Mouse (Mus musculus): ENCODE measurements around the gene Sorcs2. TPM values are rescaled to one million over a fixed set of nuclear protein-coding genes. Genes with fewer than 3 reads are reported as not detected.

Sorcs2 gene
- polyA plus RNA-seq, 1 experiment from 2014 or later, result 11.5 TPM

- H3K9ac ChIP-seq, result no peak overlapping the region
- H3K36me3 ChIP-seq (replicated peaks; ENCODE audit: control insufficient read depth, insufficient read depth), result no peaks in the 10 kb centered on the region
- WGBS, result 94% methylated on average over 4 of the region's 4 CpGs
- peaks cover 9% of the 10 kb centered on the region for H3K4me1 ChIP-seq (replicated peaks; ENCODE audit: control insufficient read depth, insufficient read depth, low read length)
- H3K4me3 ChIP-seq (replicated peaks; ENCODE audit: low read length), result no peak overlapping the region
- no peaks in the 10 kb centered on the region for H3K27me3 ChIP-seq (ENCODE audit: control insufficient read depth, insufficient read depth, low read length)
- H3K9me3 ChIP-seq (ENCODE audit: control insufficient read depth, low read length), result no peaks in the 10 kb centered on the region
- ATAC-seq (ENCODE audit: low FRiP score) (no peak), DNase-seq (ENCODE audit: low spot score) (no peak)
- no peak overlapping the region for H3K4me2 ChIP-seq (replicated peaks)
- H3K27ac ChIP-seq, result no peak overlapping the region
These were observed 206.7 kb downstream of the Sorcs2 start for GRCm38 (mm10) chr5:36191285-36191684.

- 90% methylated on average over 4 of the region's 4 CpGs for WGBS
- H3K4me1 ChIP-seq (replicated peaks; ENCODE audit: control insufficient read depth, insufficient read depth, low read length), result no peaks in the 10 kb centered on the region
- no peak overlapping the region for H3K27ac ChIP-seq
- H3K27me3 ChIP-seq (ENCODE audit: control insufficient read depth, insufficient read depth, low read length), result no peaks in the 10 kb centered on the region
- H3K9me3 ChIP-seq (ENCODE audit: control insufficient read depth, low read length), result no peaks in the 10 kb centered on the region
- H3K9ac ChIP-seq, result no peak overlapping the region
- ATAC-seq (ENCODE audit: low FRiP score), result no peak
- no peak overlapping the region for H3K4me3 ChIP-seq (replicated peaks; ENCODE audit: low read length)
- no peak for DNase-seq (ENCODE audit: low spot score)
- no peaks in the 10 kb centered on the region for H3K36me3 ChIP-seq (replicated peaks; ENCODE audit: control insufficient read depth, insufficient read depth)
- H3K4me2 ChIP-seq (replicated peaks), result no peak overlapping the region
These were observed 209.6 kb downstream of the Sorcs2 start for GRCm38 (mm10) chr5:36188310-36188709.

GRCm38 (mm10) chr5:36186294-36187053 lies 211.5 kb downstream of the Sorcs2 start:
- H3K27ac ChIP-seq, result no peak overlapping the region
- no peak overlapping the region for H3K9ac ChIP-seq
- H3K4me2 ChIP-seq (replicated peaks), result no peak overlapping the region
- H3K27me3 ChIP-seq (ENCODE audit: control insufficient read depth, insufficient read depth, low read length), result no peaks in the 10 kb centered on the region
- DNase-seq (ENCODE audit: low spot score) (no peak), ATAC-seq (ENCODE audit: low FRiP score) (no peak)
- H3K9me3 ChIP-seq (ENCODE audit: control insufficient read depth, low read length), result no peaks in the 10 kb centered on the region
- 63% methylated on average over 8 of the region's 8 CpGs for WGBS
- H3K4me3 ChIP-seq (replicated peaks; ENCODE audit: low read length), result no peak overlapping the region
- no peaks in the 10 kb centered on the region for H3K36me3 ChIP-seq (replicated peaks; ENCODE audit: control insufficient read depth, insufficient read depth)
- H3K4me1 ChIP-seq (replicated peaks; ENCODE audit: control insufficient read depth, insufficient read depth, low read length), result no peaks in the 10 kb centered on the region

- Histone ChIP-seq H3K27me3 (ENCODE audit: control insufficient read depth, insufficient read depth, low read length) (no peaks in the 10 kb centered on the region), H3K9me3 (ENCODE audit: control insufficient read depth, low read length) (no peaks in the 10 kb centered on the region), H3K36me3 (replicated peaks; ENCODE audit: control insufficient read depth, insufficient read depth) (no peaks in the 10 kb centered on the region), H3K9ac (no peak overlapping the region), H3K27ac (no peak overlapping the region), H3K4me3 (replicated peaks; ENCODE audit: low read length) (no peak overlapping the region), H3K4me1 (replicated peaks; ENCODE audit: control insufficient read depth, insufficient read depth, low read length) (no peaks in the 10 kb centered on the region), H3K4me2 (replicated peaks) (no peak overlapping the region)
- no peak for ATAC-seq (ENCODE audit: low FRiP score)
- WGBS, result 55% methylated on average over 7 of the region's 7 CpGs
- no peak for DNase-seq (ENCODE audit: low spot score)
These were observed 215.6 kb downstream of the Sorcs2 start for GRCm38 (mm10) chr5:36182326-36182725.

- H3K9ac ChIP-seq, result no peak overlapping the region
- DNase-seq (ENCODE audit: low spot score) (no peak), ATAC-seq (ENCODE audit: low FRiP score) (no peak)
- no peaks in the 10 kb centered on the region for H3K36me3 ChIP-seq (replicated peaks; ENCODE audit: control insufficient read depth, insufficient read depth)
- 90% methylated on average over 5 of the region's 5 CpGs for WGBS
- no peak overlapping the region for H3K27ac ChIP-seq
- H3K4me3 ChIP-seq (replicated peaks; ENCODE audit: low read length), result no peak overlapping the region
- no peak overlapping the region for H3K4me2 ChIP-seq (replicated peaks)
- H3K9me3 ChIP-seq (ENCODE audit: control insufficient read depth, low read length), result no peaks in the 10 kb centered on the region
- no peaks in the 10 kb centered on the region for H3K27me3 ChIP-seq (ENCODE audit: control insufficient read depth, insufficient read depth, low read length)
- peaks cover 7% of the 10 kb centered on the region for H3K4me1 ChIP-seq (replicated peaks; ENCODE audit: control insufficient read depth, insufficient read depth, low read length)
These were observed 218.2 kb downstream of the Sorcs2 start for GRCm38 (mm10) chr5:36179708-36180107.

GRCm38 (mm10) chr5:36178785-36179184 lies 219.2 kb downstream of the Sorcs2 start:
- no peaks in the 10 kb centered on the region for H3K27me3 ChIP-seq (ENCODE audit: control insufficient read depth, insufficient read depth, low read length)
- 97% methylated on average over 3 of the region's 3 CpGs for WGBS
- H3K27ac ChIP-seq, result no peak overlapping the region
- no peak overlapping the region for H3K4me2 ChIP-seq (replicated peaks)
- H3K4me1 ChIP-seq (replicated peaks; ENCODE audit: control insufficient read depth, insufficient read depth, low read length), result peaks cover 14% of the 10 kb centered on the region
- H3K4me3 ChIP-seq (replicated peaks; ENCODE audit: low read length), result no peak overlapping the region
- no peaks in the 10 kb centered on the region for H3K36me3 ChIP-seq (replicated peaks; ENCODE audit: control insufficient read depth, insufficient read depth)
- no peaks in the 10 kb centered on the region for H3K9me3 ChIP-seq (ENCODE audit: control insufficient read depth, low read length)
- H3K9ac ChIP-seq, result no peak overlapping the region
- DNase-seq (ENCODE audit: low spot score) (no peak), ATAC-seq (ENCODE audit: low FRiP score) (no peak)

- Histone ChIP-seq H3K4me3 (replicated peaks; ENCODE audit: low read length) (no peak overlapping the region), H3K27me3 (ENCODE audit: control insufficient read depth, insufficient read depth, low read length) (no peaks in the 10 kb centered on the region), H3K4me2 (replicated peaks) (no peak overlapping the region), H3K27ac (no peak overlapping the region), H3K9me3 (ENCODE audit: control insufficient read depth, low read length) (no peaks in the 10 kb centered on the region), H3K9ac (no peak overlapping the region), H3K36me3 (replicated peaks; ENCODE audit: control insufficient read depth, insufficient read depth) (no peaks in the 10 kb centered on the region), H3K4me1 (replicated peaks; ENCODE audit: control insufficient read depth, insufficient read depth, low read length) (peaks cover 14% of the 10 kb centered on the region)
- 56% methylated on average over 7 of the region's 7 CpGs for WGBS
- DNase-seq (ENCODE audit: low spot score), result no peak
- no peak for ATAC-seq (ENCODE audit: low FRiP score)
These were observed 219.7 kb downstream of the Sorcs2 start for GRCm38 (mm10) chr5:36178215-36178614.

GRCm38 (mm10) chr5:36176873-36177272 lies 221.1 kb downstream of the Sorcs2 start:
- no peak overlapping the region for H3K27ac ChIP-seq
- peaks cover 14% of the 10 kb centered on the region for H3K4me1 ChIP-seq (replicated peaks; ENCODE audit: control insufficient read depth, insufficient read depth, low read length)
- no peaks in the 10 kb centered on the region for H3K27me3 ChIP-seq (ENCODE audit: control insufficient read depth, insufficient read depth, low read length)
- H3K9me3 ChIP-seq (ENCODE audit: control insufficient read depth, low read length), result no peaks in the 10 kb centered on the region
- DNase-seq (ENCODE audit: low spot score) (no peak), ATAC-seq (ENCODE audit: low FRiP score) (no peak)
- 93% methylated on average over 4 of the region's 4 CpGs for WGBS
- H3K9ac ChIP-seq, result no peak overlapping the region
- no peak overlapping the region for H3K4me3 ChIP-seq (replicated peaks; ENCODE audit: low read length)
- H3K36me3 ChIP-seq (replicated peaks; ENCODE audit: control insufficient read depth, insufficient read depth), result no peaks in the 10 kb centered on the region
- H3K4me2 ChIP-seq (replicated peaks), result no peak overlapping the region

GRCm38 (mm10) chr5:36176409-36176808 lies 221.5 kb downstream of the Sorcs2 start:
- DNase-seq (ENCODE audit: low spot score), result no peak
- no peak overlapping the region for H3K27ac ChIP-seq
- no peaks in the 10 kb centered on the region for H3K27me3 ChIP-seq (ENCODE audit: control insufficient read depth, insufficient read depth, low read length)
- 82% methylated on average over 11 of the region's 11 CpGs for WGBS
- H3K9ac ChIP-seq, result no peak overlapping the region
- ATAC-seq (ENCODE audit: low FRiP score), result no peak
- H3K4me2 ChIP-seq (replicated peaks), result no peak overlapping the region
- H3K4me1 ChIP-seq (replicated peaks; ENCODE audit: control insufficient read depth, insufficient read depth, low read length), result peaks cover 14% of the 10 kb centered on the region
- H3K4me3 ChIP-seq (replicated peaks; ENCODE audit: low read length), result no peak overlapping the region
- no peaks in the 10 kb centered on the region for H3K36me3 ChIP-seq (replicated peaks; ENCODE audit: control insufficient read depth, insufficient read depth)
- H3K9me3 ChIP-seq (ENCODE audit: control insufficient read depth, low read length), result no peaks in the 10 kb centered on the region

All from hindbrain, embryonic 14.5 days (tissue).